Mouse (Mus musculus): Measurements from ENCODE around the gene Ylpm1.

Gene Ylpm1

GRCm38 (mm10) chr12:84996083-84996496 is at the start of gene Ylpm1:
Gene Ylpm1, plus strand, starts transcription at chr12:84996321.
- DNase-seq (ENCODE audit: low spot score in 2 of 2), result peak; percentile 96 to 97

- DNase-seq (ENCODE audit: low spot score in 2 of 2), result no peak
These were observed 48.1 kb upstream of the Ylpm1 start for GRCm38 (mm10) chr12:84947894-84948583.

- no peak for DNase-seq (ENCODE audit: low spot score in 2 of 2)
These were observed 47.4 kb upstream of the Ylpm1 start for GRCm38 (mm10) chr12:84948584-84949285.

- DNase-seq (ENCODE audit: low spot score in 2 of 2), result no peak
These were observed 45.4 kb upstream of the Ylpm1 start for GRCm38 (mm10) chr12:84950763-84951162.

GRCm38 (mm10) chr12:84951531-84951930 is 44.6 kb upstream of the Ylpm1 start:
- no peak for DNase-seq (ENCODE audit: low spot score in 2 of 2)

GRCm38 (mm10) chr12:84952351-84952750 is 43.8 kb upstream of the Ylpm1 start:
- DNase-seq (ENCODE audit: low spot score in 2 of 2), result no peak

- no peak for DNase-seq (ENCODE audit: low spot score in 2 of 2)
These were observed 39.8 kb upstream of the Ylpm1 start for GRCm38 (mm10) chr12:84956317-84956716.

GRCm38 (mm10) chr12:84958794-84959356 is 37.2 kb upstream of the Ylpm1 start:
- DNase-seq (ENCODE audit: low spot score in 2 of 2), result no peak

GRCm38 (mm10) chr12:84962606-84963005 is 33.5 kb upstream of the Ylpm1 start:
- DNase-seq (ENCODE audit: low spot score in 2 of 2), result no peak

GRCm38 (mm10) chr12:84968831-84969655 is 27.1 kb upstream of the Ylpm1 start:
- no peak for DNase-seq (ENCODE audit: low spot score in 2 of 2)

GRCm38 (mm10) chr12:84969656-84970427 is 26.3 kb upstream of the Ylpm1 start:
- peak; percentile 4 to 18 for DNase-seq (ENCODE audit: low spot score in 2 of 2)

- DNase-seq (ENCODE audit: low spot score in 2 of 2), result peak; percentile 73 to 85
These were observed 25.6 kb upstream of the Ylpm1 start, which contains the start of the genes Fcf1 and Arel1 for GRCm38 (mm10) chr12:84970428-84971096. Gene Fcf1, plus strand, starts transcription at chr12:84970897. Gene Arel1, minus strand, starts transcription at chr12:84970900.

- DNase-seq (ENCODE audit: low spot score in 2 of 2), result no peak
These were observed 16.8 kb upstream of the Ylpm1 start for GRCm38 (mm10) chr12:84979264-84979862.

GRCm38 (mm10) chr12:84989456-84989855 is 6.7 kb upstream of the Ylpm1 start:
- DNase-seq (ENCODE audit: low spot score in 2 of 2), result no peak

- peak in 1 of 2 experiments; percentile 8 for DNase-seq (ENCODE audit: low spot score in 2 of 2)
These were observed 884 bp upstream of the Ylpm1 start for GRCm38 (mm10) chr12:84995112-84995761.

GRCm38 (mm10) chr12:84996501-84997398 is 629 bp downstream of the Ylpm1 start:
- DNase-seq (ENCODE audit: low spot score in 2 of 2), result peak; percentile 50 to 52

GRCm38 (mm10) chr12:84999053-84999452 is 2.9 kb downstream of the Ylpm1 start:
- DNase-seq (ENCODE audit: low spot score in 2 of 2), result no peak

GRCm38 (mm10) chr12:85006206-85006605 is 10.1 kb downstream of the Ylpm1 start:
- DNase-seq (ENCODE audit: low spot score in 2 of 2), result no peak

- DNase-seq (ENCODE audit: low spot score in 2 of 2), result no peak
These were observed 10.9 kb downstream of the Ylpm1 start for GRCm38 (mm10) chr12:85007021-85007420.
